Comparison of ENCODE assay signal across 1 mouse cellular context in genomic region chr11:54859322-54860165, GRCm38 (mm10).
TF ChIP-seq lines count a peak whose summit lies in the region.

No protein-coding gene starts in this region.

TF ChIP-seq in MEL, 35 proteins besides CTCF, POLR2A, EP300 and RAD21 (continued from another document):
- TF ChIP-seq CHD1 (IDR thresholded peaks at IDR 0.05; ENCODE audit: low read depth, low read length), result no peak; the same call in 1 of the 2 replicates
- TF ChIP-seq KAT2A (conservative IDR thresholded peaks at IDR 0.05; ENCODE audit: low read depth, low read length), result no peak
- no peak for TF ChIP-seq ZNF384 (IDR thresholded peaks at IDR 0.05; ENCODE audit: low read depth, low read length)
- no peak for TF ChIP-seq ELF1 (IDR thresholded peaks at IDR 0.05; ENCODE audit: low read depth, low read length)
- 0 out of 2 replicates have a peak, but pooled peaks have one; percentile 52 for TF ChIP-seq UBTF (IDR thresholded peaks at IDR 0.05; ENCODE audit: borderline replicate concordance, insufficient read depth, low read depth, low read length)
